Mouse (Mus musculus): Measurements from ENCODE around the gene Ehd4.

- TF ChIP-seq CTCF (IDR thresholded peaks at IDR 0.05 in 2 of 3, conservative IDR thresholded peaks at IDR 0.05 in 1 of 3; ENCODE audit: control insufficient read depth in 1 of 3, insufficient read depth in 1 of 3, low read depth in 2 of 3, low read length in 3 of 3, poor library complexity in 1 of 3, severe bottlenecking in 1 of 3) (no peak), POLR2AphosphoS5 (IDR thresholded peaks at IDR 0.05; ENCODE audit: borderline replicate concordance, low read depth, low read length) (no peak), POLR2A (IDR thresholded peaks at IDR 0.05; ENCODE audit: control insufficient read depth in 1 of 2, insufficient read depth in 1 of 2, low read depth in 1 of 2, low read length in 2 of 2, poor library complexity in 1 of 2) (no peak), GABPA (IDR thresholded peaks at IDR 0.05; ENCODE audit: low read depth, low read length) (no peak), RCOR1 (IDR thresholded peaks at IDR 0.05; ENCODE audit: low read depth, low read length) (no peak)
Measured at GRCm38 (mm10) chr2:120087391-120087790, 67.0 kb downstream of the Ehd4 start.
